Mouse (Mus musculus) embryonic facial prominence, embryonic 15.5 days (tissue): ENCODE data around the gene Hras. TPM values are rescaled to one million over a fixed set of nuclear protein-coding genes. Genes with fewer than 3 reads are reported as not detected.

ENCODE experiments used
- ATAC-seq: fragments of 200-750 bp; cut with Nextera tagmentation; 2 replicates; pipeline ENCODE4 v1.8.0; 2017; ENCODE audit warnings: low read depth, moderate TSS enrichment; ENCODE audit not compliant: insufficient number of reproducible peaks, low FRiP score, low TSS enrichment
- H3K27ac ChIP-seq: fragments of 300-500 bp; sonication (generic); replicated peaks from 2 replicates; pipeline ENCODE4 v1.5.1; 2015; ENCODE audit warnings: mild to moderate bottlenecking, inconsistent platforms
- H3K27me3 ChIP-seq: fragments of 300-500 bp; sonication (generic); 2 replicates; pipeline ENCODE4 v1.6.1; 2015; ENCODE audit warnings: inconsistent platforms
- H3K36me3 ChIP-seq: fragments of 300-500 bp; sonication (generic); 2 replicates; pipeline ENCODE4 v1.6.1; 2015; ENCODE audit warnings: mild to moderate bottlenecking, inconsistent platforms
- H3K4me1 ChIP-seq: fragments of 300-500 bp; sonication (generic); 2 replicates; pipeline ENCODE4 v1.6.1; 2015; ENCODE audit warnings: inconsistent platforms
- H3K4me2 ChIP-seq: fragments of 300-500 bp; sonication (generic); replicated peaks from 2 replicates; pipeline ENCODE4 v1.6.1; 2015; ENCODE audit warnings: mild to moderate bottlenecking, inconsistent platforms
- H3K4me3 ChIP-seq: fragments of 300-500 bp; sonication (generic); replicated peaks from 2 replicates; pipeline ENCODE4 v1.5.1; 2015; ENCODE audit warnings: mild to moderate bottlenecking, inconsistent platforms
- H3K9ac ChIP-seq: fragments of 300-500 bp; sonication (generic); 2 replicates; pipeline ENCODE4 v1.6.1; 2015; ENCODE audit warnings: inconsistent platforms
- H3K9me3 ChIP-seq: fragments of 300-500 bp; sonication (generic); replicated peaks from 2 replicates; pipeline ENCODE4 v1.6.1; 2016; ENCODE audit warnings: inconsistent platforms
- WGBS: fragments of 180-500 bp; shearing (Covaris S2); methylation state at CpG from one replicate; pipeline ENCODE4 v1.1.7; 2015; 5-methylcytosine and 5-hydroxymethylcytosine counted together
- polyA plus RNA-seq: library from polyadenylated mRNA; unstranded; fragments of >200 nt; fragmentation: Nextera tagmentation; extraction: Ambion mirVana; gene quantifications from 2 replicates; pipeline ENCODE4 v1.2.1, GENCODE M21; 2015

Gene Hras
- 180 and 183 TPM in 2 replicates for polyA plus RNA-seq

DNA sequence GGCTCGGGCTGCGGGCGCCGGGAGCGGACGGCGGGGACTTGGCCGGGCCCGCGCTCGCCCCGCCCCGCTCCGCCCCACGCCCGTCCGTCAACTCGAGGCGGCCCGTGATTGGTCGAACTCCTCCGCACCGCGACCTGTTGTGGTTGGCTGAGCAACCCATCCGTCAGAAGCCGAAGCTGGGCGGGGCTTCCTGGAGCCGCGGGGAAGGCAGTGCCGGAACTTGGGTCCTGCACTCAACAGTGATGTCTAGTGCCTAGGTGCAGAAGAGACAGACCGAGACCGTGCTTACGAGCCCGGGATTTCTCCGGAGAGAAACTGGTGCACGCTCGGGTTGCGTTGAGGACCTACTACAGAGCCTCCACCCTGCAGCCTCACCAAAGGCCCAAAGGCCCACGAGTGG is at the start of gene Hras, which contains the start of gene Lrrc56:
Gene Hras (minus strand): TSS at position 58 of the 400 bp plus-strand sequence.
Gene Lrrc56 (plus strand): TSS at position 210 of the 400 bp plus-strand sequence.
- Histone ChIP-seq H3K4me2 (peak within 1 kb of the TSS; percentile 95), H3K9me3 (no peaks in the 10 kb centered on the region), H3K27ac (peak within 1 kb of the TSS; percentile 94), H3K36me3 (peaks cover 34% of the 10 kb centered on the region), H3K27me3 (no peaks in the 10 kb centered on the region), H3K4me3 (peak within 1 kb of the TSS; percentile 92), H3K4me1 (peaks cover 40% of the 10 kb centered on the region), H3K9ac (peak within 1 kb of the TSS; percentile 90)
- under 1% methylated on average over 33 of the region's 39 CpGs for WGBS
- peak; percentile 96 for ATAC-seq

DNA sequence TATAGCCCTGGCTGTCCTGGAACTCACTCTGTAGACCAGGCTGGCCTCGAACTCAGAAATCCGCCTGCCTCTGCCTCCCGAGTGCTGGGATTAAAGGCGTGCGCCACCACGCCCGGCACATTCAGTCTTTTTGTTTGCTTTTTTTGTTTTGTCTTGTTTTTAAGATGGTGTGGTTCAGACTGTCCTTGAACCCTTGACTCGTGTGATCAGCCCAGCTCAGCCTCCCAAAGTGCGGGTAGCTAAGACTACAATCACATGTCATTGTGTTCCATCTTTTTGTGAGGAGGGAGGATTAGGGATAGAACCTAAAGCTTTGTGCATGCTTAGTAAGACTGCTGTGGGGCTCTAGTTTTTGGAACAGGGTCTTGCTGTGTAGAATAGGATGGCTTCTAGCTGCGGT is 37.7 kb upstream of the Hras start:
- H3K36me3 ChIP-seq = peaks cover 50% of the 10 kb centered on the region
- 90% methylated on average over 10 of the region's 10 CpGs for WGBS
- ATAC-seq = no peak

DNA sequence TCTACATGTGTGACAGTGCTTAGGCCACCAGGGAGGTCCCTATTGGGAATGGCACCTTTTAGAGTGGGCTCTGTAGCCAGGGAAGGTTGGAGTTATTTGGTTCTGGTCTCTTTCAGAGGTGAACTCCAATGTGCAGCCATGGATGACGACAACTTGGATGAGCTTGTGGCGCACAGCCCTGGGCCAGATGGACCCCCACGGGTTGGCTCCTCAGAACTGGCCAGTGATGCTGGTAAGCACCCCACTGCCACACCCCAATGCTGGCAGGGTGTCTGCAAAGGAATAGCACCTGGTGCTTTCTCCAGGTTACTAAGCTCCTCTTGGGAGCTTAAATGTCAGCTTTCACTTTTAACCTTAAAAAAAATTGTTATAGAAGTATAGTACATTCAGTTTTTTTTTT is 37.3 kb upstream of the Hras start:
- Histone ChIP-seq H3K27ac (no peak overlapping the region), H3K9me3 (no peaks in the 10 kb centered on the region), H3K4me1 (peaks cover 22% of the 10 kb centered on the region), H3K36me3 (peaks cover 48% of the 10 kb centered on the region), H3K4me3 (no peak overlapping the region), H3K9ac (no peak overlapping the region), H3K27me3 (no peaks in the 10 kb centered on the region), H3K4me2 (no peak overlapping the region)
- WGBS = 94% methylated on average over 3 of the region's 3 CpGs
- ATAC-seq = no peak

More for the DNA sequence above, 37.7 kb upstream of the Hras start:
- H3K9ac ChIP-seq = no peak overlapping the region
- H3K4me2 ChIP-seq = no peak overlapping the region
- no peaks in the 10 kb centered on the region for H3K27me3 ChIP-seq
- H3K27ac ChIP-seq = no peak overlapping the region
- peaks cover 22% of the 10 kb centered on the region for H3K4me1 ChIP-seq
- no peak overlapping the region for H3K4me3 ChIP-seq
- no peaks in the 10 kb centered on the region for H3K9me3 ChIP-seq

DNA sequence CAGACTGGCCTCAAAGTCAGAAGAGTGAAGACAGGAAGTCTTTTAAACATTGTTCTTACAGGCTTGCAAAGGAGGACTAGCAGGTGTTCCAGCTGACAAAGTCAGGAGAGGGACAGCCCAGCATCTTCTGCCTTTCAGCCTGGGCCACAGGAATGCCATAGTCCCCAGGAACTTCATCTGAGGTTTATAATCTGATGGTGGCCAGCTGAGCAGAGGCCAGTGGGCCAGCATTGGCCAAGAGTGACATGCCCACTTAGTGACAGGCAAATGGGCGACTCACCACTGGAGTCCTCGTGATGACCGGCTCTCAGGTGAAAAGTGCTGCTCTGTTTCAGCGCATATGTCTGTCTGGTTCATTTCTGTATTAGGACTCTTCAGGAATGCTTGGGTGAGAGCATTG is 36.8 kb upstream of the Hras start:
- Histone ChIP-seq H3K27ac (no peak overlapping the region), H3K27me3 (no peaks in the 10 kb centered on the region), H3K4me1 (peaks cover 22% of the 10 kb centered on the region), H3K36me3 (peaks cover 42% of the 10 kb centered on the region), H3K9ac (no peak overlapping the region), H3K4me3 (peak overlapping the region; percentile 8; the same call in 1 of the 2 replicates), H3K4me2 (peak overlapping the region; percentile 74), H3K9me3 (no peaks in the 10 kb centered on the region)
- WGBS = 89% methylated on average over 4 of the region's 4 CpGs
- no peak for ATAC-seq

DNA sequence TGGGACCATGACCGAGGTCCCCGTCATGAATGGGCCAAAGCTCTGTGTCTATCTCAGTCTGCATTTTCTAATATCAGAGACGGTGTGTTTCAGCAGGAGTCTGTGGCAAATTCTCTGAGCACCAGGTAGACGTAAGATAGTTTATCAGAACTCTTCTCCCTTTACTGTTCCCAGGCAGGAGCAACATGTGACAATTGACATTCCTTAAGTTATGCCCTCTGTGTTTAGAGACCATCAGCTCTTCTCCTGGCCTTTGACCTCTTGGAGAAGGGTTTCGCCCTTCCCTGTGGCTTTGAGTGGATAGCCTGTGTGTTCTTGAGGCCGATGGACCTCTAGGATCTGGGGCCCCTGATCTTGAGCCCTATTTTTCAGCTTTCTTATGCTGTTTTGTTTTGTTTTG is 35.9 kb upstream of the Hras start:
- no peak for ATAC-seq
- H3K27ac ChIP-seq = no peak overlapping the region
- no peaks in the 10 kb centered on the region for H3K9me3 ChIP-seq
- H3K27me3 ChIP-seq = no peaks in the 10 kb centered on the region
- H3K4me2 ChIP-seq = peak overlapping the region; percentile 74
- 54% methylated on average over 6 of the region's 6 CpGs for WGBS
- peak overlapping the region; percentile 93 for H3K9ac ChIP-seq
- peaks cover 34% of the 10 kb centered on the region for H3K36me3 ChIP-seq
- H3K4me1 ChIP-seq = peaks cover 22% of the 10 kb centered on the region
- H3K4me3 ChIP-seq = peak overlapping the region; percentile 100

DNA sequence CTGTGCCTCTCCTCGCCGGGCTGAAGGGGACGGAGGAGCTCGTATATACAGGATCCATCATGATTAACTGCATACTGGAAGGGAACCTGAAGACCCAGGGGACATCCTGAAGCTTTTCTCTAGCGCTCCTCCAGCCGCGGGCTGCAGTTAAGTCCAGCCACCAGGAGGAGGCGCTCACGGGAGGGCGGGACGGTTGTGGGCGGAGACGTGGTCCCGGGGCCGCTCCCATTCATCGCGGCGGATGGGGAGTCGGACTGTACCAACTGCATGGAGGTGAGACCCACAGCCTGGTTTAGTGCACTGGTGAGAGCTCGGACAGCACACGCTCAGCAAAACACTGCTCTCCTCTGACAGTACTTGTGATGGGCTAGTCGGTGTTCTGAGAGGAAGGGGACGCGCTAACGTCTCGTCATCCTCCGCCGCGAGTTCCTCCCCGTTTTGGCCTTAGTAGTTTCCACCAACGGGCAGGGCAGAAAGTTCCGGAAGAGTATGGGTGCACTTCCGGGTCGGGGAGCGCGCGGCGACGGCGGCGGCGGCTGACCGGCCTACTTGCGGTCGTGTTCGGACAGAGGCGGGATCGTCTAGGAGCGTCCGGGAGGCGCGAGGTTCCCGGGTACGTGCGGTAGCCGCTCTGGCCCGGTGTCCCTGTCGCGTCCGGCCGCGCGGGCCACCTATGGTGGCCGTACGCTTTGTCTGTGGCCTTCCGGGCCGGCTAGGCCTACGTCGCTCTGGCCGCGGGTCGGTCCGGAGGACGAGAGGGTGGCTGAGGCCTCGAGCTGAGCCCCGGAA is 34.7 kb upstream of the Hras start, which contains the start of gene Phrf1:
Gene Phrf1 (plus strand): TSS at position 506 of the 789 bp plus-strand sequence.
- Histone ChIP-seq H3K4me3 (peak within 1 kb of the TSS; percentile 100), H3K27me3 (no peaks in the 10 kb centered on the region), H3K9ac (peak within 1 kb of the TSS; percentile 93), H3K36me3 (peaks cover 21% of the 10 kb centered on the region), H3K9me3 (no peaks in the 10 kb centered on the region), H3K4me1 (peaks cover 22% of the 10 kb centered on the region), H3K27ac (peak within 1 kb of the TSS; percentile 96), H3K4me2 (peak within 1 kb of the TSS; percentile 74)
- peak; percentile 92 for ATAC-seq
- under 1% methylated on average over 76 of the region's 76 CpGs for WGBS

DNA sequence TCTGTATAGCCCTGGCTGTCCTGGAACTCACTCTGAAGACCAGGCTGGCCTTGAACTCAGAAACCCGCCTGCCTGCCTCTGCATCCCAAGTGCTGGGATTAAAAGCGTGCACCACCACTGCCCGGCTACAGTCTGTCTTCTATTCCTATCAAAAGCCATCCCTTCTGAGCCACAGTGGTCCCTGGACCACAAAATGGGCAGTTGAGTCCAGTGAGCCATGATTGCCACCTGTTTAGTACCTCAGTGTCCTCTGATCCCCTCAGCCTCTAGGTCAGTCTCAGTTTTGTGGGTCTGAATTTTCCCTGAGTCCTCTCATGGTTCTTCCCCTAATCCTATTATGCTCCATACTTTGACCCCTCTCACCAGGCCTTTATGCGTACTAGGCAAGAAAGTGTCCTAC is 34.0 kb upstream of the Hras start:
- no peak overlapping the region for H3K9ac ChIP-seq
- H3K27me3 ChIP-seq = no peaks in the 10 kb centered on the region
- no peaks in the 10 kb centered on the region for H3K9me3 ChIP-seq
- H3K36me3 ChIP-seq = peaks cover 15% of the 10 kb centered on the region
- peaks cover 24% of the 10 kb centered on the region for H3K4me1 ChIP-seq
- no peak overlapping the region; the same call in 1 of the 2 replicates for H3K27ac ChIP-seq
- 81% methylated on average over 4 of the region's 4 CpGs for WGBS
- peak overlapping the region; percentile 100; the same call in 1 of the 2 replicates for H3K4me3 ChIP-seq
- no peak for ATAC-seq
- peak overlapping the region; percentile 74; the same call in 1 of the 2 replicates for H3K4me2 ChIP-seq

DNA sequence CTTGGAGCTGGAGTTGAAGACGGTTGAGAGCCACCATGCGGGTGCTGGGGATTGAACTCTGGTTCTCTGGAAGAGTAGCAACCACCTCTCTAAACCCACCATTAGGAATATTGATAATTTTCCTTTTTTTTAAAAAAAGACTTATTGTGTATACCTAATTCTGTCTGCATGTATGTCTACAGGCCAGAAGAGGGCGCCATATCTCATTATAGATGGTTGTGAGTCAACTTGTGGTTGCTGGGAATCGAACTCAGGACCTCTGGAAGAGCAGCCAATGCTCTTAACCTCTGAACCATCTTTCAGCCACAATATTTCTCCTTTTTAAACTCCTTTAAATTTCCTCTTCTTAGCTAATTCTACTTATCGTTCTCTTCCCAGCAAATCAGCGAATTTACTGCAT is 32.7 kb upstream of the Hras start:
- Histone ChIP-seq H3K27ac (no peak overlapping the region), H3K9ac (no peak overlapping the region), H3K4me2 (no peak overlapping the region), H3K9me3 (no peaks in the 10 kb centered on the region), H3K4me3 (no peak overlapping the region), H3K27me3 (no peaks in the 10 kb centered on the region), H3K36me3 (peaks cover 7% of the 10 kb centered on the region), H3K4me1 (peaks cover 34% of the 10 kb centered on the region)
- no peak for ATAC-seq
- WGBS = 82% methylated on average over 6 of the region's 6 CpGs

DNA sequence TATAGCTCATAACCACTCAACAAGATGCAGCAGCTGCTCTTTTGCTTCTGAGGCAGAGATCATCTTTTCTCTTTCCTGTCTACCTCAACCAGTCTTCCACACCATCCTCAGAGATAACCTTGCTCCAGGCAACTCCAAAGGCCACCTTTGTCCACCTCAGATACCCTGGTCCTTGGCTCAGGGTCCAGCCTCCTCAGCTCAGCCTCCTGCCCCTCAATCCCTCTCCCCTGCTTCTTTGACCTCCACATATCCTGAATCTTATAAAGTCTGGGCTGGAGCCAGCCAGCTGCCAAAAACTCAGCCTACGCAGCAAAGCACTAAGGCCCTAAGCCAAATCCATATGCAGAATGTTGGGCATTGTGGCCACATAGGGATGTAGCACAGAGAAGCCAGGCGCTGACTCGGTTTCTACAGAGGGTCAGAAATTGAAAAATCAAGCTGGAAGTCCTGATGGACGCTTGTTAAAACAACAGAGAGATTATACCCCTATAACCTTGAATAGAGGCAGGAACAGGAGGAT is 29.0 kb upstream of the Hras start:
- Histone ChIP-seq H3K9me3 (no peaks in the 10 kb centered on the region), H3K27ac (peak overlapping the region; percentile 90), H3K27me3 (no peaks in the 10 kb centered on the region), H3K4me1 (peaks cover 34% of the 10 kb centered on the region), H3K36me3 (peaks cover 3% of the 10 kb centered on the region; the same call in 1 of the 2 replicates), H3K4me2 (no peak overlapping the region), H3K9ac (no peak overlapping the region), H3K4me3 (no peak overlapping the region)
- ATAC-seq = no peak
- WGBS = 85% methylated on average over 4 of the region's 4 CpGs

DNA sequence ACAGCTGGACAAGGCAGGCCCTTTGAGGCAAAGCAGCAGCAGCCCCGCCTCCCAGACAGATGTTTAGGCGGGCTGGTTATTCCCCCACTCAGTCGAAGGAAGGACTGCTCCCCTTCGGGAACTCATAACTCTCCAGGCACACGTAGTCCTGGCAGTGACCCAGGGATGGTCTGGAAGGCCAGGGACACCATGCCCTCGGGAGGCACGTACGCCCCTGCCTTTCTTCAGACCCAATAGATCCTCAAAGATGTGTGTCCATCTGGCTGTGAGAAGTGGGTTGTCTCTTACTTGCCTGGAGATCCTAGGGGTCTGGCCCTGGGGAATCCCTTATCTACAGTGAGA is 28.3 kb upstream of the Hras start:
- Histone ChIP-seq H3K27me3 (no peaks in the 10 kb centered on the region), H3K9me3 (no peaks in the 10 kb centered on the region), H3K4me2 (peak overlapping the region; percentile 90), H3K27ac (peak overlapping the region; percentile 90), H3K4me3 (peak overlapping the region; percentile 64), H3K9ac (no peak overlapping the region; the same call in 1 of the 2 replicates), H3K36me3 (peaks cover 4% of the 10 kb centered on the region; the same call in 1 of the 2 replicates), H3K4me1 (peaks cover 40% of the 10 kb centered on the region)
- no peak for ATAC-seq
- WGBS = 8% methylated on average over 8 of the region's 8 CpGs

DNA sequence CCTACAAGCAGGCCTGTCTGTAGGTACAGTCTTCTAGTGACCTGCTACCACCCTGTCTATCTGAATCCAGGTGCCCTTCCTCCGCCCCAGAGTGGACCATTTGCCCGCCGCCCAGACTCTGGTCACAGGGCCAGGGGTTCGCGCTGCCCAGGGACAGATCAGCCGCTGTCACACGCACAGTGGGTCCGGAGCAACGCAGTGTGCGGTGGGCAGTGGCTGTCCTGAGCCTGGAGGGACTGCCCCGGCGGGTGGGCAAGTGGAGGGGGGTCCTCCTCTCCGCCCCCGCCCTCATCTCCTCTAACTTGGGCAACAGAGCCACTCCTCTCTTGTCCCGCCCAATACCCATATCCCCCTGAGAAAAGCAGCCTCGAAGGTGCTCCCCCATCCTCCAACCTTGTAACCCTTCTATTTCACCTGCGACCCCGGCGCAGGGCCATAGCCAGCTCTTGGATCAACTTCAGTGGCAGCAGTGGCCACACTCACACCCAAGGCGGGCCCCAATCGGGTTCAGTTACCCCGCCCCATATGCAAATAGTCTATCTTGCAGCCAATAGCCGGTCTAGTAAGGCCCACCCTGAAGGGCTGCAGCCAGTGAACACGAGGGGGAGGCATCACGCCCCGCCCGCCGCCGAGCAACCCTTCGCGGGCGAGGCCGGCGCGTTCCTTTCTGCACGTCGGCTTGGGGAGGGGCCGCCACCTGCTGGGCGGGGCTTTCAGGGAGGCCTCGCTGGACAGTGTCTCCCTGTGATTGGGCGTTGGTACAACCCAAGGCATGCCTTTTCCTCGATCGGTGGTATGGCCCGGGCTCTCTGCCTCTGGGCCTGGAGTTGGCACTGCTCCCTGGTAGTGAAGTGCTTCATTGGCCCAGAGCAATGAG is 27.7 kb upstream of the Hras start:
- peak; percentile 98 for ATAC-seq
- Histone ChIP-seq H3K4me1 (peaks cover 46% of the 10 kb centered on the region), H3K36me3 (peaks cover 4% of the 10 kb centered on the region; the same call in 1 of the 2 replicates), H3K4me3 (peak overlapping the region; percentile 64), H3K27me3 (no peaks in the 10 kb centered on the region), H3K27ac (peak overlapping the region; percentile 90), H3K9me3 (no peaks in the 10 kb centered on the region), H3K4me2 (peak overlapping the region; percentile 90), H3K9ac (peak overlapping the region; percentile 62)
- 3% methylated on average over 44 of the region's 44 CpGs for WGBS
